Mouse (Mus musculus): ENCODE results near the gene Cflar.
"Not testable (repeated sequence)": the region's sequence is repeated elsewhere in the genome, so short reads cannot be mapped to it uniquely, and the experiment has no call there.

Gene Cflar

DNA sequence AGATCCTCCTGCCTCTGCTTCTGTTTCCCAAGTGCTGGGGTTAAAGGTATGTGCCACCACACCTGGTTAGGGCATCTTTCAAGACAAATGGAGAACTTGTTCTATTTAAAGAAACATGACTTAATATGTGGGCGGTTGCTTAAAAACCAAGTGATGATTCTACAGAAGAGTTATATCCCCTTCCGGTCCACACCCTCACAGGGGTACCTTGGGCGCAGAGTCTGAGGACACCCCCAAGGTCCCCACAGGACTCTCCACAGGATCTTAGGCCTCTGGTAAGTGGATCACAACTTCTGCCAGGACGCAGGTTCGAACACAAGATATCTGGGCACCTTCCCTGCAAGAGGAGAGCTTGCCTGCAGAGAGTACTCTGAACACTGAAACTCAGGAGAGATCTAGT lies 64.1 kb downstream of the Cflar start:
- DNase-seq (ENCODE audit: low read depth, low spot score), result no peak

DNA sequence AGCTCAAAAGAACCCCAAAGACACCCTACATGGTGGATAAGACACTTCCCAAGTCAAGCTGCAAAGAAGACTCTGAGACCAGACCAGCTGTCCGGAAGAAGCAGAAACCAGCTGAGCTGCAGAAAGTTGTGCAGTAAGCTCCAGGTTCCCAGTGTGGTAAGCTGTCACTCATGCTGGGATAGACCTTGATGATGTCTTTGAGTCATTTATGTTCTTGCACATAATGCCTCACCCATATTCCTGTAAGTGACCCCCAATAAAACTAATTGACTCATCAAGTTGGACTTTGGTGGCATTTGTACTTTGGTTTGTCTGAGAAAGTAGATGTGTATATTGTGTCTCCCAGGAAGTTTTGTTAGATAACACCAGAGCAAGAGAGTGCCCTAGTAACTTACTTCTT lies 66.3 kb downstream of the Cflar start:
- no peak for DNase-seq (ENCODE audit: low read depth, low spot score)

DNA sequence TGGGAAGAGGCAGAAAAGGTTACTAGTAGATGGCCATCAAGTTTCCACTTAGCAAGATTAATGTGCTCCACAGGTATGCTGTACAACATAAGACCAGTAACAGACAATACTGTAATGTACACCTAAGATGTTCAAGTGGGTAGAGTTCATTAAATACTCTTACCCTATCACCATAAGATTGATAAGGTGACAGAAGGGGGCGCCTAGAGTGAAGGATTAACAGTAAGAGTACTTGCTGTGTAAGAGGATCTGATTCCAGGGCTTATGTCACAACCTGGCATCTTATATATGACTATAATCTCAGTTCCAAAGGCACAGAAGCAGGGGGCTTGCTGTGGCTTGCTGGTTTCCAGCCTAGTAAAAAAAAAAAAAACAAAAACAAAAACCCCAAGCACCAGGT lies 66.9 kb downstream of the Cflar start:
- DNase-seq (ENCODE audit: low read depth, low spot score), result peak; percentile 48

DNA sequence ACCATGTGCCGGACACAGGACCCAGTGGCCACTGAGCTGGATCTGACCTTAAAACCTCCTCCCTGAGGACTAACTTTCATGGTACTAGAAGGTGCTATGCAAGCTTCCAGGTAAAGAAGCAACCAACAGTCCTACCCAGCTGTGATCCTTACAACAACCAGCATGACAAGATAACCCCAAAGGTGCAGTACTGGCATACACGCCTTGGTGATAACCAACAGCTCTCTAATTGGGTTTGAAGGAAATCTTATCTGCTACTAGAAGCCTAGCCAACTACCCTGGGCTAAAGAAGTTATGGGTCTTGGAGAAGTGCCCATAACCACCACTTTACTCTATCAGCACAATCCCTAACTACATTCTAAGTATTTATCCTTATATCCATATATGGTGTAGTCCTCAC lies 75.0 kb downstream of the Cflar start:
- no peak for DNase-seq (ENCODE audit: low read depth, low spot score)

DNA sequence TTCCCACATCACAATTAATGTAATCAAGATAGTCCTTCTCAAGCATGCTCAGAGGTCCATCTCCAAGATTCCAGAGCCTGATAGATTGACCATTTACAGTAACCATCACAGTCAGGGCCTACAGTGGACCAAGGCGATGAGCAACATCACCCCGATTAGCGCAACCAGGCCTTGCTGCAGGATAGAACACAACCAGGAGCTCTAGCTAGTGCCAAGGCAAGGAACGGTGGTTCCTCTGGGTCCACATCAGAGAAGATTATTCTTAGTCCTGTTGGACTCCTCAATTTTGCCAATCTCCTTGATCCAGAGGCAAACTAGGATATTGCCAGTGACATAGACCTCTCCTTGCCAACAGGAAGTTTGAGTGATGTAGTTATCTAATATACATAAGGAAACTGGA lies 77.1 kb downstream of the Cflar start:
- DNase-seq (ENCODE audit: low read depth, low spot score), result no peak

DNA sequence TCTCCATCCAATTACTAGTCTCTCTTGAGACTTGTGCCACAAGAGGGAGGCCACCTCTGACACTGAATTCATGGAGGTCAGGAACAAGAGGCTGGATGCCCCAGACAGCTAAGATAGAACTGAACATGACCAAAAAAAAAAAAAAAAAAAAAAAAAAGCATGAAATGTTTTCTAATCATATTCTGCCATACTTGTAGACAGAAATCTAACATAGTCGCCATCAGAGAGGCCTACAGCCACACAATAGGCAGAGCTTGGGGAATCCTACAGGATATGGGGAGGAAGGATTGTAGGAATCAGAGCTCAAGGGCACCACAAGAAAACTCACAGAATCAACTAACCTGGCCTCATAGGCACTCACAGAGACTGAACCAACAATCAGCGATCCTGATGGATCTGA lies 83.4 kb downstream of the Cflar start:
- no peak for DNase-seq (ENCODE audit: low read depth, low spot score)

DNA sequence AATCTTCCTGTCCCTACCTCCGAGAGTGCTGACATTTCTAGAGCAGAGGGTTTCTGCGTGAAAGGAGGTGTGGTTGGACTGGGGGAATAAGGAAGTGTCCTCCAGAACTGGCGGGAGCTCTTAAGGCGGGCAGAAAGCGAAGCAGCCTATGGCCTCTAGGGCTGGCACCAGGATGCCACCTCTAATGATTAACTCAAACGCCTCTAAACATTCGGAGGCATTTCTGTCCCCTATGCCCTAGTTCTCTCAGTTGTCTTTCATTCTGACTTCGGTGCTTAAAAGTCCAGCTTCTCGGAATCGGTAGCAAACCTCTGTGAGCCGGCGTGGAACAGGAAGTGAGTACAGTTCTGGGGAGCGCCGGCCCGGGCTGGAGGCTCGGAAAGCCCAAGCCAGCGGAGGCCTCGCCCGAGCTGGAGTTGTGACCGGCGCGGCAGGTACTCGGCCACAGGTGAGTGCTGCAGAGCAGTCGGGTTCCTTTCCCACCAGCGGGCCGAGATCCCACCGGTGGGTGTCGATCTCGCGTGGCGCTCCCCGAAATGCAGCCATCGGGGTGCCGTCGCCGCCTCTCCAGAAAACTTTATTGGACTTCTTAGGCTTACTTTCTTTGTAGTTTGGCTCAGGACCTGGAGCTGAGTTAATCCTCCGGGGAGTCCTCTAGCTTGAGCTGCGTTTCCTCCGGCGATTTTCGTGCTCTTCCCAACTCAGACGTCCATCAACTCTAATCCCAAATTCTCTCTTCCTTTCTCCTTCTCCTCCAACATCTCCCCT lies 84.2 kb downstream of the Cflar start, which contains the start of gene Casp8:
TSS of gene Casp8 (plus strand) at position 84 of the 768 bp plus-strand sequence.
- peak; percentile 90 for DNase-seq (ENCODE audit: low read depth, low spot score)

DNA sequence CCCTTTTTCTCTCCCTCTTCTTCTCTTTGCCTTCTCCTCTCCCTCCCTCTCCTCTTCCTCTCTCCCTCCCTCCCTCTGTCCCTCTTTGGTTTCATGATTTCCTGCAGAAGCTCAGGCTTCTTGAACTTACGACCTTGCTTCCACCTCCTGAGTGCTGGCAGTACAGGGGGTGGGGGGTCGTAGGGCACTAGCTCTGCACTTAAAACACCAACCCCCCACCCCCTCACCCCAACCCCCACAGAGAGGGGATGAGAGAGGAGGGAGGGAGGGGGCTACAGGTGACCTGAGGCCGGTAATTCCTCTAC lies 84.7 kb downstream of the Cflar start:
- DNase-seq (ENCODE audit: low read depth, low spot score), result peak; percentile 54

DNA sequence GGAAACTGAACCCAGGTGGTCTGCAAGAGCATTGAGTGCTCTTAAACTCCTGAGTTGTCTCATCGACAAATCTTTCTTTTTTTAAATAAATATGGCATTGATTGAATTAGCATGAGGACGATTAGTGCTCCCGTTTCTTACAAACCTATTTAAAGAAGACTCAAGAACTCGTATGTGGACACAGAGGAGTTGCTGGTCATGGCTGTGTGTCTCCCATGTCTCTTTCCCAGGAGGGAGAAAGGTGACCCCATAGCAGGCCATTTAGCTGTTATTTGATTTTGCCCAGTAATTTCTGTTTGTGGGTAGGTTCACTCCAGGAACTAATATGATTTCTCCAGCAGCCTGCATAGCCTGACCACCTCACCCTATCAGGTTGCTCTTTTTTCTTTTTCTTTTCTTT lies 85.5 kb downstream of the Cflar start:
- peak; percentile 54 for DNase-seq (ENCODE audit: low read depth, low spot score)

DNA sequence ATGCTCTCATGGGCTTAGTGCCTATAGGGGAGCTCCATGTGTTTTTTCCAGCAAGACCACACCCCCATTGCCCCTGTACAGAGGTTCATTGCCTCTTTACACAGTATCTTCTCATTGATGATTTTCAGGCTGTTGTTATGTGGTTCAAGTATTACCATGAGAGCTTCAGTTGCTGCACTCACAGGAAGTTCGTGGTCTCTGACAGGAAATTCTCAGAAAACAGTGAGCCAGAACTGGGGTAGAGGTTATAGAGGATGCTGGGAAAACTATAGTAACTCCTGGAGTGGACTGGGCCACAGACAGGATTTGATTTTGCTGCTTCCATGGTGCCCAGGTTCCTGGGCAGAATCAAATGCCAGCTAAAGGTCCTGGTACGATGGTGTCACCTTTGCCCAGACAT lies 86.1 kb downstream of the Cflar start:
- peak; percentile 67 for DNase-seq (ENCODE audit: low read depth, low spot score)

DNA sequence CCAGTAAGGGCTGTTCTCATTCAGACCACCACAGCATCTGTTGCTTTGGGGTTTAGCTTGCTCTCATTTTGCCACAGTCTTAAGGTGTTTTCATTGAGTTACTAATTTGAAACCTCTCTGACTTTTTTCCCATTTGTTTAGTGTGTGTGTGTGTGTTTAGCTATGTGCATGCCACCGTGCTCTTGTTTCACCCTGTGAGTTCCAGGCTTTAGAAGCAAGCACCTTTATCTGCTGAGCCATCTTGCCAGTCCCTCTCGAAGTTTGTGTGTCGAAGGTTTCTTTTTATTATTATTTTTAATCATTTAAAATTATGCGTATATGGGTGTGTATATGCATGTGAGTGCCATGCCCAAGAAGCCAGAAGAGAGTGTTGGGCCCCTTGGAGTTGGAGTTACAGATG lies 87.6 kb downstream of the Cflar start:
- DNase-seq (ENCODE audit: low read depth, low spot score), result no peak

DNA sequence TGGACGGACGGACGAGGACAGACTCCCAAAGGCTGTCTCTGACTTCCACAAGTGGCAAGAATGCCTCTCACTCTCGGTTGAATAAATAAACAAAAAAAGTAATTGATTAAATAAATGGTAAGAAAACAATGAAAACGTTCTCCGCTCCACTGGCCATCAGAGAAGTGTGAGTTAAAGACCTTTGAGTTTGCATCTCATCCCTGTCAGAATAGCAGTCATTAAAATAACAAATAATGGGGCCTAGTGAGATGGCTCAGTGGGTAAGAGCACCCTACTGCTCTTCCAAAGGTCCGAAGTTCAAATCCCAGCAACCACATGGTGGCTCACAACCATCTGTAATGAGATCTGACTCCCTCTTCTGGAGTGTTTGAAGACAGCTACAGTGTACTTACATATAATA lies 89.3 kb downstream of the Cflar start:
- not testable (repeated sequence) for DNase-seq (ENCODE audit: low read depth, low spot score)

DNA sequence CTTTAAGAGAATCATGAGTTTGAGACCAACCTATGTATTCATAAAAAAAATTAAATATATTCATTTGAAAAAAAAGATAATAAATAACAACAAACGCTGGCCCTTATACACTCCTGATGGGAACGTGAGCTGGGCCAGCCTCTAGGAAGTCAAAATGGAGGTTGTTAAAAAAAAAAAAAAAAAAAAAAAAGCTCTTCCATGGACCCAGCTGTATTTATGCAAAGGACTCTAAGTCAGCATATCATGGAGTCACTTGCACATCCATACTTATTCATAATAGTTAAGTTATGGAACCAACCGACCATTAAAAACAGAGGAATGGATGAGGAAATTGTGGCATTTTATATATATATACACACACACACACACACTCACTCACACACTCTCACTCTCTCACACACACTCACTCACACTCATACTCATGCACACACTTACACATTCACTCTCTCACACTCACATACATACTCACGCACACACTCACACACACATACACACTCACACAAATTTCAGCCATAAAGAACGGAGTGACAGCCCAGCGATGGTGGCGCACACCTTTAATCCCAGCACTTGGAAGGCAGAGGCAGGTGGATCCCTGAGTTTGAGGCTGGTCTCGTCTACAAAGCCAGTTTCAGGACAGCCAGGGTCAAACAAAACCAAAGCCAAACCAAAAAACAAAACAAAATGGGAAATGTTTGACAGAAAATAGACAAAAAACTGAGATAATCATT lies 90.4 kb downstream of the Cflar start:
- no peak for DNase-seq (ENCODE audit: low read depth, low spot score)

DNA sequence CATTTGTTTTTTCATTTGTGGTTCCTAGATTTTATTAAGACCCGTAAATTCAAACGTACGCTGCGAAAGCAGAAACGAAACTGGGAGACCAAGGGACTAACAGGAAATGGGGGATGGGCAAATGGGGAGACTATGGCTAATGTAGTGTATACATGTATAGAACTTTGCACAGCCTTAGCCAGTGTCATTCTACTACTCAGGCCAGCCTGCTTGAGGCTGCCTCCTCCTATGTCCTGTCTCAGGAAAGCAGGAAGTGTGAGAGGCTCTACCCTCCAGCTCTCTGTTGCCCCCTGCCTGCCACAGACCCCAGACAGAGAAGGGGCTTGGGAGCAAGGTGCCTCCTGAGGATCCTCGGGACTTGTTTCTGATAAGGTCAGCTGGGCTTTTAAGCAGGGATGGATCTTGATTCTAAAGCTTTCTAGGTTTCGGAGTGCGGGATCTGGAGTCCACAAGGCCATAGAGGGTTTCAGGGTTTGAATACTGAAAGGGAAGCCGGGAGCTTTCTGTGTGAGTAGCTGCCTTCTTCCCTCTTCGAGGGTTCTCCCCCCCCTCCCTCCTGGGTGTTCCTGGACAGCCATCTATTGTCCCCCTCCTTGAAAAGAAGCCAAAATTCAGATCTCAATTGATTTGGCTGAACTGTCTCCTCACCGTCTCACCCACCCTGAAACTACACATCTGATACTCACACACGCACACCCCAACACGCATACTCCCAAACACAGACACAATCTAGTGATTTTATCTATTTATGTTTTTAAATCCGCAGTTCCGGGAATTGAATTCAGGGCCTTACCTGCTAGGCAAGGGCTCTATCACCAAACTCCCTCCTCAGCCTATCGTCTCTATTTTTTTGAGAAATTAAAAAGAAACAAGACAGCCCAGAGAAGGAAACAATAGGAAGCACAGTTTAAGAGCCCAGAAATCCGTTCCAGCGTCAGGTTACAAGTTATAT lies 91.3 kb downstream of the Cflar start:
- peak; percentile 83 for DNase-seq (ENCODE audit: low read depth, low spot score)

DNA sequence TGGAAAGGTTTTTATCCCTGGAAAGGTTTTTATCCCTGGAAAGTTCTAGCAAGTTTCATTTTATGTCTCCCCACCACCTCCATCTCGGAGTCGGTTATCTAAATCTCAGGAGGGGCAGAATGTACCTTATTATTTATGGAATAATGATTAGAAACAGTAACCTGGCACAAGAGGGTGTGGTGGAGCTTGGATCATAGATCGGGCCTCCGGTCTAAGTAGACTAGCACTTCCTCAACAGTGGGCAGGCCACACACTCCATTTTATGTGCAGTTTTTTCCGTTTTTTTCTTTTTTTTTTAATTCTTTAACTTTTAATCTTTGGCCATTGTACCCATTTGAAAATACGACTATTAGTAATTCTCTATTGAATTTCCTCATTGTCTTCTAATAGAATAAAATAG lies 92.2 kb downstream of the Cflar start:
- DNase-seq (ENCODE audit: low read depth, low spot score), result no peak

DNA sequence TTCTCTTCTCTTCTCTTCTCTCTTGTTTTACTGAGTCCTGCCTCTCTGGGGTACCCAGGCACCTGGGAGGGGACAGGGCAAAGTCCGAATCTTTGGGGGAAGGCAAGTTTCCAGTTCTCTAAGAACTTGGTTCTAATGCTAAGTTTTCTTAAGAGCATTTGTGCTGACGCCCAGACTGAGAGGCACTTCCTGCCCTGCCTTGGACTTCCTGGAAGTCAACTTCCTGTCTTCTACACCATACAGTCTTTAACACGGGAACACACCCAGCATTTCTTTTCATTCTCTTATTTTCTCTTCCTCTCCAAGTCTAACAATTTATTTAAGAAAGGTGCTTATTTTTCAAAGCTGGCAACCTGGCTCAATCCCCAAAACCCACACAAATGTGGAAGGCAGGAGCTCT lies 95.3 kb downstream of the Cflar start:
- no peak for DNase-seq (ENCODE audit: low read depth, low spot score)
